Mouse (Mus musculus) mouse embryonic stem cell (cell line): ENCODE measurements around the gene Palld.

Experiments used
- in situ Hi-C, 2 experiments: fragments of 300-500 bp; cut with MboI; formaldehyde crosslinking; loops; 1 replicate in 1 of 2; 3 replicates in 1 of 2; pipeline ENCODE4 v1.14.3; 2019 to 2020; ENCODE audit warnings: low sequenced_read_pairs in 2 of 2, low pct_unique_long_range_greater_than_20kb in 1 of 2, mixed read lengths in 1 of 2; ENCODE audit not compliant: unreplicated experiment in 1 of 2

Palld gene

GRCm38 (mm10) chr8:61531944-61532795 is 370.3 kb downstream of the Palld start:
- in situ Hi-C loops: loop anchor here (10.0 to 25.0 kb wide), 3 partner anchors 155 to 530 kb away; no protein-coding TSS in a partner anchor

DNA sequence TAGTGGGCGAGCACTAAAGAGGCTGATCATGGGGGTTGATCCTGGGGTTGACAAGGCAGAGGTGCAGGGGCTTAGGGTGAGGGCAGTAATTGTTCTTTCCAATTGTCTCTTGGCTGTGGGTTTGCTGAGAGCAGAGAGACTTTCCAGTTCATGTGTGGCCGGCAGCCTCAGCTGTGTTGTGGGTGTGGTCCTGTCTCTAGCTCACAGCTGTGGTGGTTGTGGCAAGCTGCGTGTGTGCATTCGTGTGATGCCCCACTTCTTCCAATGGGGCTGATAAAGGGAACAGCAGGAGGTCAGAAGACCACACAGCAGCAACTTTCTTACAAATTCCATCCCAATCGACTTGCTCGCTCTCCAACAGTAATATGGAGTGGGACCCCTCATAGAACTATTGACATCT is 373.8 kb downstream of the Palld start:
- in situ Hi-C loops: loop anchor here (25.0 kb wide), 2 partner anchors 159 to 534 kb away; no protein-coding TSS in a partner anchor

- in situ Hi-C loops: loop anchor here (25.0 kb wide), 2 partner anchors 159 to 534 kb away; no protein-coding TSS in a partner anchor
Measured at GRCm38 (mm10) chr8:61528197-61528596, 374.3 kb downstream of the Palld start.

GRCm38 (mm10) chr8:61527037-61527436 is 375.5 kb downstream of the Palld start:
- in situ Hi-C loops: loop anchor here (25.0 kb wide), 2 partner anchors 160 to 535 kb away; no protein-coding TSS in a partner anchor

DNA sequence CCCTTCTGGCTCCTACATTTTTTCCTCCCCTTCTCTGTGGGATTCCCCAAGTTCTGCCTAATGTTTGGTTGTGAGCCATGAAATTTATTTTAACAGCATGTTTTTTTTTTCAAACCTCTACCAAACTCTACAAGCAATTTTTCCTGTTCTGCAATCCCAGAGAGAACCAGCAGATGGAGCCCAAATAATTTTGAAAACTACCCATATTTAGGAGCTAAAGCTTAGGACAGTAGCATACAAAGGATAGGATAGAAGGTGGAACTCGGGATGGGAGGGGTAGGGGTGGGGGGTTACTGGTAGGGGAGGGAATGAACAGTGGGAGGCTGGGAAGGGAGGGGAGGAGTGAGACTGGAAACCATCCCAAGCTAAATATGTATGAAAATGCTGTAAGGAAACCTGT is 380.4 kb downstream of the Palld start:
- in situ Hi-C loops: no loop called here

- in situ Hi-C loops: no loop called here
Measured at GRCm38 (mm10) chr8:61517502-61518185, 384.8 kb downstream of the Palld start.

DNA sequence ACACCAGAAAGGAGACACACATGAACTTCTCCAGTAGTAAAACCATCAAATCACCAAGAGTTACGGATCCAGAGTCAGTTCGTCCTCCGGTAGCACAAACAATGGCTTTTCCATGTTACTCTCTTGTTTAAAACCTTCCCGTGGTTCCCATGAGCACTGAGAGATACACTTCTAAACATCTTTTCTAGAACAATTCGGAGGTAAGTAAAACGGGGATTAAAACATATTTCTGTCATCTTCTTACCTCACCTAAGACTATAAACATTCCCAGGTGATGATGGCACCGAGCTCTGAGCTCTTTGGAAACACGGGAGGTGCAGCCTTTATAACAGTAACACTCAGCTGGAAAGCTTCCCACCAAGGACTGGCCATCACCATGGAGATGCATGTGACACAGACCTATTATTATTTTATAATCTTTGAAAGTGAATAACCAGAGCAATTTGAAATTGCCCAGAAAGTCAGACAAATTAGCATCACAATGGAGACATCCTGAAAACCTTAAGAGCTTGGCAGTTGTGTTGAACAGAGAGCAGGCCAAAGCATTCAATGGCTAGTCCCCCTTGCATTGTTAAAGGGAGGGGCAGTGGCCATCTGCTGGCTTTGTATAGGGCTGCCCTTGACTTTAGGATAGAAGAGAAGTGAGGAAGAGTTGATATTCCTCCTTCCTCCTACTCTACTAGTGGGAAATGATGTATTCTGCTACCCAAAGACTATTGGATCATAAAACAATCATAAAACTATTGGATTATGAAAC is 385.6 kb downstream of the Palld start:
- in situ Hi-C loops: no loop called here

DNA sequence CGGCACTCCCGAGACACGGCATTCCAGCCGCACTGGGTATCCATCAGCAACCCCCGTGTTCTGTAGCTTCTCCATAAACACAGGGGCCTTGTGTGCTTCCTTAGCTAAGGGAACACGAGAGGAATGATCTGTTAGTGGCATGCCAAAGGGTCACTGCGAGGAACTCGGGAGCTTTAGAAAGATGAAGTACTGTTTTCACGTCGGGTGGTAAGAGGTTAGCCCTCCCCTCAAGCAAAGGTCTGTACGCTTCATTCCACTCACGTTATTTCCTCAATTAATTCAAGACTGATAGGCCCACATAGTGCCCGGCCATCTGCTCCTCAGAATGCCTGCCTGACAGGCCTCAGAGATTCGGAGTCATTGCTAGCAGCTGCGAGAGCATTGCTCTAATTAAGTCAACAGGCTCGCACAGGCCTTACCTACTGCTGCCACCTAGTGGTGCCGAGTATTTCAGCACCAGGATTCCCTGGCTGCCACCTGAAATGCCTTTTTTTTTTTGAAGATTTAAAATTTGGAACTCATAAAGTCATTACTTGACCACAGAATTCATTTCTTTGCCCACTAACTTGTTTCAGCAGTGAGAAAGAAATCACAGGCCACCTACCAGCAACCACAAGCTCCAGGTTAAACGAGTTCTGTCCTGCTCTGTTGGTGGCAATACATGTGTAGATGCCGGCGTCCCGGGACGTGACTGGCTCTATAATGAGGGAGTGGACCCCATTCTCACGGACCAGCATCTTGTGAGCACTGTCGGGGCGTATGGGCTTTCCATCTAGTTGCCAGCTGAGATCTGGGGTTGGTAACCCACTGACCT is 386.4 kb downstream of the Palld start:
- in situ Hi-C loops: no loop called here

DNA sequence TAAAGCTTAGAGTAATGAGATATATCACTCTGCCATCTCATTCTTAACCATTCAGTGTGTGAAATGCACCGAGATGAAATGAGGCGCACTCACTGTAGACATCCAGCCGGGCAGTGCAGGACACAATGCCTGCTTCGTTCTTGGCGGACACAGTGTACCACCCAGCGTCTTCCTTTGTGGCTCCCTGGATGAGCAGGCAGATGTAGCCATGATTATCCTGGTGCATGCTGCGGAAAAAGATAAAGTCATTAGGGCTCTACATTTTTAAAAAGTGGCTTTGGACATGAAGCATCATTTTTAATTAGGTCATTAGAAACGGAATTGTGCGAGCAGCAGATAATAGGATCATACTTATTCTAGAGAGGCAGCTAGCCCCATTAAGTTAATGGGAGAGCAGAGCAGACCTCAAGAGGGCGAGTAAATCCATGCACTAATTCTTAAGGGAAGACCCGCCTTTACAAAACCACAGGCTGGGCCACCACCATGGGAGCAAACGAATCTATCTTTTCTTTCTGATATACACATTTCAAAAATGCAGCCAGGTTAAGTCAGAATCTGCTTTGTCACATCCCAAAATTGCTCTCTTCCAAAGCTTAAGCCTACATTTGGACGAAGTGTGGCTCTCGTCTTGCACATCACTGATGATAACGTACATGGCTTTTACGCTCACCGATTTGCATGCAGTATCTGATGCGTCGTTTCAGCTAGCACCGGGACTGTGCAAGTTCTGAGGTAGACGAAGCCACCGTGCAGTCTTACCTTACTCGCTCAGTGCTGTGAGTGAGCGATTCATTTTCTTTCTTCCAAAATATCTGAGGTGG is 387.2 kb downstream of the Palld start:
- in situ Hi-C loops: no loop called here

DNA sequence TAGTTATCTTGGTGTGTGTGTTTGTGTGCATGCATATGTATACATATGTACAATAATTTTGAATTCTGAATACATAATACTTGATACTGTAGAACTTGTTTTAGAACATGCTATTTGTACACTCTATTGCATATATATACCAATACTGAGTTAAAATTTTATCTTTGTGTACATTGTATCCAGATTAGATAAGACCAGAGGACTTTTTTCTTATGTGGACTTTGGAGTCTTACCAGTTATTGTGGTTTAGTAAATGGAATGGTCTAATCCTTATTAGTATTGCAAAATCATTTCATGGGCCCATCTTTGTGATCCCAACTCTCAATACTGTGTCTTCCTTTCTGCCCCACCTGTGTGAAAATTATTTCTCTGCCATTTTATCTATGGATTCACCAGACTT is 400.2 kb downstream of the Palld start:
- in situ Hi-C loops: no loop called here

GRCm38 (mm10) chr8:61500914-61501313 is 401.6 kb downstream of the Palld start:
- in situ Hi-C loops: no loop called here

DNA sequence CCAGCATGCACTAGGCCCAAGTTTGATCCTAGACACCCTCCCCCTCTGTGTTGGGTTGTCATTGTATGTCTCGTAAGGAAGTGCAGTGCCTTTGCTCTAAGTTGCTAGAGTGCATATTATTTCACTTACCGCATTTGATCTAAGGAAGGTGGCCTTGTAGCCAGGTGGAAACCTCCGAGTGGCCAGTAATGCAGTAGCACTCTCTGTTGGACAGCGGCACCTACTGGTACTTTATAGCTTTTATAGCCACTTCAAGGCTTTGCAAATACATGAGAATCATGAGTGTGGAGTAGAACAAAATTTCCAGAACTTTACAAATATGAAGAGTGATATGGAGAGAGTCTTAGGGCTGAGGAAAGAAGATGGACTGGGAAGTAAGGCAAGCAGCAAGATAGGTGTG is 403.5 kb downstream of the Palld start:
- in situ Hi-C loops: loop anchor here in 1 of 2 experiments (25.0 kb wide), 1 partner anchor 462 kb away; no protein-coding TSS in a partner anchor

GRCm38 (mm10) chr8:61497110-61497509 is 405.4 kb downstream of the Palld start:
- in situ Hi-C loops: loop anchor here in 1 of 2 experiments (25.0 kb wide), 1 partner anchor 460 kb away; no protein-coding TSS in a partner anchor

DNA sequence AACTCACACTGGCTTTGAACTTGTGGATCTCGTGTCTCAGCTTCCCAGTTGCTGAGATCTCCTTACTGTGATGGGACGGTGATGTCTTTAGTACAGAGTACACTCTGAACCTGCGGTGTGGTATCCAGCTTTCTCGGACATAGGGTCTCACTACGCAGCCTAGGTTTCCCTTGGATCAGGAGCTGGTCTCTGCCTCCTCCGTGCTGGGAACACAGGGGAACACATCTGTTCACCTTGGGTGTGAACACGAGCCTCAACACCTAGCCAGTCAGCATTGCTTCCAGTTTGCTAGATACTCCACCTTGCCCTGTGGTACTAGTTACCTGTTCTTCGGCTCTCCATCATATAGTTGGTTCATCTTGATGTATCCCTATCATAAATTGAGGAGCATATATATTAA is 413.9 kb downstream of the Palld start:
- in situ Hi-C loops: loop anchor here in 1 of 2 experiments (25.0 kb wide), 1 partner anchor 451 kb away; no protein-coding TSS in a partner anchor

- in situ Hi-C loops: loop anchor here in 1 of 2 experiments (25.0 kb wide), 1 partner anchor 450 kb away; no protein-coding TSS in a partner anchor
Measured at GRCm38 (mm10) chr8:61487597-61488156, 414.8 kb downstream of the Palld start, which contains the start of gene Cbr4. Cbr4 (plus strand) TSS chr8:61487734.

GRCm38 (mm10) chr8:61486923-61487529 is 415.5 kb downstream of the Palld start:
- in situ Hi-C loops: loop anchor here in 1 of 2 experiments (25.0 kb wide), 1 partner anchor 450 kb away; no protein-coding TSS in a partner anchor
